Mouse (Mus musculus) sigmoid colon, adult 10 weeks (tissue): ENCODE data around the gene Fxn. TPM values are rescaled to one million over a fixed set of nuclear protein-coding genes. Genes with fewer than 3 reads are reported as not detected.

Experiments
- polyA plus RNA-seq: library from polyadenylated mRNA; stranded (reverse); fragments of 350-450 nt; fragmentation: Illumina TruSeq; extraction: RNeasy Lipid Tissue Mini Kit (QIAGEN cat#74804); gene quantifications from one replicate; pipeline ENCODE4 v1.2.3, GENCODE M21; 2014; ENCODE audit warnings: low read depth, low replicate concordance

The Fxn gene
- 1.2 TPM for polyA plus RNA-seq

DNA sequence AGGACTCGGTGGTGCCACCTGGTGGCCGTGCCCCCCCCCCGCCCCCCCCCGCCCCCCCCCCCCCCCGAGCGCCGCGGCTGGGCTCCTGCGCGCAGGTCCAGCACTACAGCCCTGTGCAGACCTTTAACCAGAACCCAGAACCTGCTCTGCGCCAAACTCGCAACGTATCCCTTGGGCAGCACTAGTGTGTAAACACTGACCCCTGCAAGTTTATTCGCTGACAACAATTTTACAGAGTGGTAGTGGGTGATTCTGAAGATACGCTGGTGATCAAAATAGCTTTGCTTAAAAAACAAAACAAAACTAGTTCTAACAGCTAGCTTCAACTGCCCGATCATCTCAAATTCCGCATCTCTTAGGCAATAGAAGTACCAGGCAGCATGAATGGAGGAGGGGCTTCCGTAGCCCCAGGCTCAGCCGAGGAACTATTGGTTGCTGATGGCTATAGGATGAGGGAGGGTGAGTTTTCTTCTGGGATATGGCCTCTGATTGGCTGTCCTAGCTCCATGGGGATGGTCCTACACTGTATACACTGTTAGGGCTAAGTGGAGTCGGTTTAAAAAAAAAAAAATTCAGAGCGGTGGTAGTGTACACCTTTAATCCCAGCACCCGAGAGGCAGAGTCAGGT, at the start of gene Fxn:
Gene Fxn (minus strand): TSS at position 5 of the 628 bp plus-strand sequence.

DNA sequence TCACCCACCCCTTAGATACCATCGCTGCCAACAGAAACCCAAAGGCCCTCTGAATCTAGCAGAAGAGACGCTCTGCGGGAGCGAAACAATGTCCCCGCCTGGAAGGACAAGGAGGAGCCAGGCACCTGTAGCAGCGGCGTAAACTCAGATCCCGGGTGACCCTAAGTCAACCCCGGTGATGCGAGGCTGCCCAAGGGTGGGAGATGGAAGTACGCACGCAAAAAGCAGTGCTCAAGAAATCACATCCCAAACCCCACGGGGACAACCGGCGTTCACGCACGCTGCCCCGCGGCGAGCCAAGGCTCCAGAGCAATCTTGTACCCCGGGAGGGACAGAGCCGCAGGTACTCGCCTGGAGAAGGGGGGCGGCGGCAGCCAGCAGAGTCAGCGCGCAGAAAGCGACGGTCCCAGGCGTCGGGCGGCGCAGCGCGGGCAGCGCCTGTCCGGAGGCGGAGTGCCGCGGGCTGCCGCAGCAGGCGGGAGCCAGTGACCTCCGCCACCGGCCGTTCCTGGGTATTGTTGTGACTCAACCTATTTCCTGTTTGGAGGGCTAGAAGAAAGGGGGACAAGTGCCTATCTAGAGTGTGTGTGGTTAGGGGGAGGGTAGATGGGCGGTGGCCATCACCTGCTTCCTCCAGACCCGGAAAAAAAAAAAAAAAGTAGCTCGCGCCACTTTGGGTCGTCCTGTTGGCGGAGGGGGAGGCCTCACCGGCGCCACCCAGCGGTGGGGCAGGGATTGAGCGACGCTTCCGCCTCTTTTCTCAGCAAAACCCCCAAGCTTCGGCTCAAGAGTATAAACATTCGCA, 55.7 kb downstream of the Fxn start, which contains the start of gene Tjp2:
Gene Tjp2 (minus strand): TSS at position 531 of the 805 bp plus-strand sequence.

Other genes with a start within 250 kb of the Fxn start
- 8.6 TPM for gene Fam189a2, start 249.6 kb downstream of the Fxn start, polyA plus RNA-seq
- 32.6 TPM for gene Tjp2, start 55.6 kb downstream of the Fxn start, polyA plus RNA-seq
- 3.3 TPM for gene Fam122a, start 196.8 kb upstream of the Fxn start, polyA plus RNA-seq